Mouse (Mus musculus) liver, adult 2 months (tissue): ENCODE measurements around the gene Tnfaip3. TPM values are rescaled to one million over a fixed set of nuclear protein-coding genes. Genes with fewer than 3 reads are reported as not detected.

Experiments
- DNase-seq: peaks from one replicate; pipeline ENCODE4 v3.0.0-alpha.2; 2011; ENCODE audit warnings: low read depth, low spot score; ENCODE audit errors: extremely low read depth
- H3K27ac ChIP-seq: fragments of 200-500 bp; replicated peaks from 2 replicates; pipeline ENCODE4 v1.5.1; 2012; ENCODE audit warnings: low read depth, mild to moderate bottlenecking, control low read depth, inconsistent platforms, low read length; ENCODE audit not compliant: insufficient read depth
- H3K27me3 ChIP-seq: fragments of 200-500 bp; 2 replicates; pipeline ENCODE4 v1.6.1; 2012; ENCODE audit warnings: mild to moderate bottlenecking, moderate library complexity, low read length, inconsistent platforms; ENCODE audit not compliant: control insufficient read depth, insufficient read depth
- H3K36me3 ChIP-seq: fragments of 200-500 bp; 2 replicates; pipeline ENCODE4 v1.6.1; 2012; ENCODE audit warnings: low read length, inconsistent platforms; ENCODE audit not compliant: control insufficient read depth, insufficient read depth
- H3K4me1 ChIP-seq: fragments of 200-500 bp; 2 replicates; pipeline ENCODE4 v1.6.1; 2011; ENCODE audit warnings: low read length; ENCODE audit not compliant: control insufficient read depth, insufficient read depth
- H3K4me3 ChIP-seq: fragments of 200-500 bp; 2 replicates; pipeline ENCODE4 v1.5.1; 2011; ENCODE audit warnings: low read depth, mild to moderate bottlenecking, control low read depth, low read length, moderate library complexity; ENCODE audit not compliant: insufficient read depth
- H3K79me2 ChIP-seq: fragments of 200-500 bp; 2 replicates; pipeline ENCODE4 v1.6.1; 2012; ENCODE audit warnings: inconsistent platforms, mild to moderate bottlenecking, low read length, moderate library complexity; ENCODE audit not compliant: control insufficient read depth, insufficient read depth
- H3K9ac ChIP-seq: fragments of 200-500 bp; 2 replicates; pipeline ENCODE4 v1.6.1; 2012; ENCODE audit warnings: low read depth, mild to moderate bottlenecking, control low read depth, inconsistent platforms, low read length
- CTCF ChIP-seq: fragments of 200-500 bp; IDR thresholded peaks from 2 replicates; pipeline ENCODE4 v1.5.1; 2011; ENCODE audit warnings: low read depth, low read length, control low read depth
- POLR2A ChIP-seq: fragments of 200-500 bp; IDR thresholded peaks from 2 replicates; pipeline ENCODE4 v1.6.1; 2011; ENCODE audit warnings: low read length, control low read depth; ENCODE audit not compliant: insufficient read depth; ENCODE audit errors: extremely low read depth
- WGBS: fragments of 180-500 bp; shearing (Covaris S2); methylation state at CpG from one replicate; pipeline ENCODE4 v1.1.7; 2018; 5-methylcytosine and 5-hydroxymethylcytosine counted together
- polyA plus RNA-seq: library from polyadenylated mRNA; depleted of rRNA; stranded (reverse); fragments of >200 nt; gene quantifications from 2 replicates; pipeline ENCODE4 v1.2.3, GENCODE M21; 2012
- total RNA-seq: library from RNA; depleted of rRNA; stranded (reverse); fragments of >200 nt; gene quantifications from 2 replicates; pipeline ENCODE4 v1.2.3, GENCODE M21; 2014

The Tnfaip3 gene
- total and polyA plus RNA-seq, 2 experiments = 0.59 to 2.5 TPM

GRCm38 (mm10) chr10:19023622-19024326 is 8.3 kb upstream of the Tnfaip3 start:
- Histone ChIP-seq H3K36me3 (no peaks in the 10 kb centered on the region), H3K9ac (no peak overlapping the region), H3K27ac (no peak overlapping the region), H3K27me3 (no peaks in the 10 kb centered on the region; the same call in 1 of the 2 replicates), H3K4me3 (no peak overlapping the region), H3K4me1 (no peaks in the 10 kb centered on the region), H3K79me2 (no peaks in the 10 kb centered on the region)
- 78% methylated on average over 5 of the region's 5 CpGs for WGBS
- no peak for DNase-seq
- TF ChIP-seq POLR2A (no peak), CTCF (no peak)

GRCm38 (mm10) chr10:19022272-19022671 is 6.8 kb upstream of the Tnfaip3 start:
- Histone ChIP-seq H3K36me3 (no peaks in the 10 kb centered on the region), H3K9ac (no peak overlapping the region), H3K27ac (no peak overlapping the region), H3K4me1 (no peaks in the 10 kb centered on the region), H3K27me3 (no peaks in the 10 kb centered on the region; the same call in 1 of the 2 replicates), H3K4me3 (no peak overlapping the region), H3K79me2 (no peaks in the 10 kb centered on the region)
- no peak for DNase-seq
- 93% methylated on average over 1 of the region's 1 CpGs for WGBS
- TF ChIP-seq CTCF (no peak), POLR2A (no peak)

- H3K9ac ChIP-seq = no peak overlapping the region
- H3K27ac ChIP-seq = no peak overlapping the region
- H3K36me3 ChIP-seq = no peaks in the 10 kb centered on the region
- H3K79me2 ChIP-seq = peaks cover 6% of the 10 kb centered on the region; the same call in 1 of the 2 replicates
- H3K4me3 ChIP-seq = no peak overlapping the region
- 77% methylated on average over 4 of the region's 4 CpGs for WGBS
- TF ChIP-seq POLR2A (no peak), CTCF (no peak)
- H3K4me1 ChIP-seq = peaks cover 3% of the 10 kb centered on the region
- DNase-seq = no peak
- H3K27me3 ChIP-seq = no peaks in the 10 kb centered on the region
Observed at GRCm38 (mm10) chr10:19016823-19017471, 1.5 kb upstream of the Tnfaip3 start.

- peaks cover 6% of the 10 kb centered on the region; the same call in 1 of the 2 replicates for H3K79me2 ChIP-seq
- H3K4me1 ChIP-seq = peaks cover 5% of the 10 kb centered on the region
- peak; percentile 46 for TF ChIP-seq CTCF
- TF ChIP-seq POLR2A = no peak
- whole genome bisulfite sequencing = under 1% methylated on average over 43 of the region's 43 CpGs
- peak overlapping the region; percentile 80 for H3K4me3 ChIP-seq
- H3K27me3 ChIP-seq = no peaks in the 10 kb centered on the region
- no peaks in the 10 kb centered on the region for H3K36me3 ChIP-seq
- H3K27ac ChIP-seq = peak overlapping the region; percentile 38
- H3K9ac ChIP-seq = peak overlapping the region; percentile 79
- peak; percentile 54 for DNase-seq
Observed at GRCm38 (mm10) chr10:19014381-19015256, 838 bp downstream of the Tnfaip3 start.

- Histone ChIP-seq H3K27me3 (no peaks in the 10 kb centered on the region), H3K9ac (no peak overlapping the region), H3K79me2 (peaks cover 6% of the 10 kb centered on the region; the same call in 1 of the 2 replicates), H3K4me1 (peaks cover 11% of the 10 kb centered on the region), H3K36me3 (no peaks in the 10 kb centered on the region), H3K4me3 (no peak overlapping the region), H3K27ac (no peak overlapping the region)
- 88% methylated on average over 3 of the region's 3 CpGs for WGBS
- DNase-seq = no peak
- TF ChIP-seq POLR2A (no peak), CTCF (no peak)
Observed at GRCm38 (mm10) chr10:19013351-19013750, 2.1 kb downstream of the Tnfaip3 start.
